In genomic region chr2:168992642-168993420, GRCm38 (mm10) we compare ENCODE assay signal across 9 mouse cellular contexts. TPM values are rescaled to one million over a fixed set of nuclear protein-coding genes. Genes with fewer than 3 reads are reported as not detected.
DNase-seq lines count a peak whose midpoint lies in the region; ATAC-seq and TF ChIP-seq lines count a peak whose summit lies in the region.
"Had no signal": no experiment of that assay in that cellular context is flagged by ENCODE, and none has a peak within 500 bp of the region (broad histone marks: within the 10 kb centered on the region; RNA-seq: fewer than 3 reads in every experiment).

No protein-coding gene starts in this region.

- H3K4me2 ChIP-seq in neural tube, embryonic 11.5 days (ENCODE audit: low read depth) = no peak overlapping the region
- H3K4me2 ChIP-seq: liver, embryonic 15.5 days had no signal

- H3K4me3 ChIP-seq in kidney, adult 2 months (ENCODE audit: insufficient read depth, low read depth, low read length) = no peak overlapping the region
- no peak overlapping the region for H3K4me3 ChIP-seq in neural tube, embryonic 11.5 days (ENCODE audit: low read depth, low read length)
- H3K4me3 ChIP-seq: liver, embryonic 15.5 days had no signal

- no peak overlapping the region for H3K27ac ChIP-seq in kidney, adult 2 months (ENCODE audit: insufficient read depth, low read depth, low read length)
- no peak overlapping the region for H3K27ac ChIP-seq in neural tube, embryonic 11.5 days (ENCODE audit: low read depth, low read length)
- H3K27ac ChIP-seq: liver, embryonic 15.5 days had no signal

- no peak overlapping the region for H3K9ac ChIP-seq in neural tube, embryonic 11.5 days (ENCODE audit: low read length)
- H3K9ac ChIP-seq: liver, embryonic 15.5 days had no signal

- TF ChIP-seq POLR2A in kidney, adult 2 months (IDR thresholded peaks at IDR 0.05; ENCODE audit: low read depth, low read length) = no peak

- no peaks in the 10 kb centered on the region for H3K27me3 ChIP-seq in kidney, adult 2 months (replicated peaks; ENCODE audit: control insufficient read depth, insufficient read depth, low read length)
- H3K27me3 ChIP-seq in neural tube, embryonic 11.5 days (ENCODE audit: control insufficient read depth, insufficient read depth, low read length) = no peaks in the 10 kb centered on the region
- H3K27me3 ChIP-seq: liver, embryonic 15.5 days had no signal

- peak; percentile 41; the same call in 1 of the 2 replicates for TF ChIP-seq CTCF in kidney, adult 2 months (conservative IDR thresholded peaks at IDR 0.05; ENCODE audit: insufficient read depth, insufficient read length, low read depth, low read length)

- 82% methylated on average over 22 of the region's 22 CpGs for WGBS in kidney, adult 2 months
- WGBS in neural tube, embryonic 11.5 days = 76% methylated on average over 22 of the region's 22 CpGs

- H3K9me3 ChIP-seq in neural tube, embryonic 11.5 days (ENCODE audit: control insufficient read depth, low read length) = no peaks in the 10 kb centered on the region
- H3K9me3 ChIP-seq: liver, embryonic 15.5 days had no signal

- peak; percentile 34 for DNase-seq in adrenal gland, postnatal 10 days
- no peak for DNase-seq in adrenal gland, adult 2 months
- DNase-seq in layer of hippocampus, postnatal 10 days (ENCODE audit: low spot score in 2 of 2) = peak; percentile 43 to 61
- DNase-seq in layer of hippocampus, adult 8-10 months (ENCODE audit: low spot score in 2 of 2) = no peak
- peak; percentile 22 for DNase-seq in Muller cell, postnatal 12 days (ENCODE audit: inconsistent ontology term)
- peak; percentile 40 for DNase-seq in kidney, adult 2 months
- DNase-seq in neural tube, embryonic 11.5 days (ENCODE audit: low spot score) = peak; percentile 59
- no peak for DNase-seq in spleen, postnatal 4 days (ENCODE audit: low spot score in 2 of 2)

- no peak for ATAC-seq in neural tube, embryonic 11.5 days (ENCODE audit: insufficient read depth, low FRiP score, low TSS enrichment)

- H3K4me1 ChIP-seq in kidney, adult 2 months (ENCODE audit: control insufficient read depth, insufficient read depth, low read length) = no peaks in the 10 kb centered on the region
- no peaks in the 10 kb centered on the region for H3K4me1 ChIP-seq in neural tube, embryonic 11.5 days (ENCODE audit: control insufficient read depth, insufficient read depth, low read length)
- H3K4me1 ChIP-seq: liver, embryonic 15.5 days had no signal

- H3K36me3 ChIP-seq in kidney, adult 2 months (ENCODE audit: control insufficient read depth, insufficient read depth, low read length) = no peaks in the 10 kb centered on the region
- H3K36me3 ChIP-seq in neural tube, embryonic 11.5 days (ENCODE audit: control insufficient read depth, insufficient read depth, low read length) = no peaks in the 10 kb centered on the region
- H3K36me3 ChIP-seq: liver, embryonic 15.5 days had no signal

RNA-seq across cellular contexts. Expression of gene Zfp64, which starts 37.4 kb away (rescaled TPM):
- total RNA-seq in adrenal gland, postnatal 10 days (2021) = 10 to 100 TPM; 15.7 to 19.7 TPM
- total RNA-seq in adrenal gland, adult 2 months (2021) = 10 to 100 TPM; 17.5 TPM
- 31.6 and 37.4 TPM in 2 replicates for polyA plus RNA-seq in adrenal gland, adult 2 months (2012; rRNA removed)
- 10 to 100 TPM; 19.3 to 19.8 TPM for total RNA-seq in layer of hippocampus, postnatal 10 days (2021)
- 10 to 100 TPM; 14.5 to 20.1 (median 16.6) TPM for total RNA-seq in layer of hippocampus, adult 8-10 months (2022)
- 18.6 and 20.0 TPM in 2 replicates for polyA plus RNA-seq in kidney, adult 2 months (2012; rRNA removed)
- 30.6 and 35.1 TPM in 2 replicates for polyA plus RNA-seq in neural tube, embryonic 11.5 days (2014; fragmentation: Nextera tagmentation; extraction: Ambion mirVana)

Comparison
In these comparisons a context has a peak if more than half of its experiments do, and no peak if none do; other contexts are left out.
1. DNase-seq: peak in adrenal gland, postnatal 10 days (single experiment), layer of hippocampus, postnatal 10 days (2 of 2), Muller cell, postnatal 12 days (single experiment), kidney, adult 2 months (single experiment) and neural tube, embryonic 11.5 days (single experiment); none in adrenal gland, adult 2 months (single experiment), layer of hippocampus, adult 8-10 months (0 of 2) and spleen, postnatal 4 days (0 of 2).